Mouse (Mus musculus): ENCODE results near the gene Insl6. TPM values are rescaled to one million over a fixed set of nuclear protein-coding genes. Genes with fewer than 3 reads are reported as not detected.

Gene Insl6
- polyA plus RNA-seq, 1 experiment from 2014 or later: 7.8 TPM

GRCm38 (mm10) chr19:29341029-29341428 is 15.9 kb upstream of the Insl6 start:
- H3K9me3 ChIP-seq (ENCODE audit: control insufficient read depth, low read length): no peaks in the 10 kb centered on the region
- no peak overlapping the region for H3K27ac ChIP-seq (replicated peaks; ENCODE audit: low read depth, low read length)
- H3K4me2 ChIP-seq (ENCODE audit: low read depth, low read length): no peak overlapping the region
- ATAC-seq (ENCODE audit: low read depth): no peak
- no peak overlapping the region for H3K4me3 ChIP-seq (ENCODE audit: low read depth, low read length)
- no peak for DNase-seq (ENCODE audit: low spot score)
- no peaks in the 10 kb centered on the region for H3K27me3 ChIP-seq (replicated peaks; ENCODE audit: control insufficient read depth, insufficient read depth, low read length)
- H3K4me1 ChIP-seq (ENCODE audit: control insufficient read depth, insufficient read depth, low read length): no peaks in the 10 kb centered on the region
- H3K9ac ChIP-seq (ENCODE audit: low read depth, low read length): no peak overlapping the region
- H3K36me3 ChIP-seq (ENCODE audit: control insufficient read depth, insufficient read depth, low read length): no peaks in the 10 kb centered on the region
- 71% methylated on average over 4 of the region's 4 CpGs for WGBS

DNA sequence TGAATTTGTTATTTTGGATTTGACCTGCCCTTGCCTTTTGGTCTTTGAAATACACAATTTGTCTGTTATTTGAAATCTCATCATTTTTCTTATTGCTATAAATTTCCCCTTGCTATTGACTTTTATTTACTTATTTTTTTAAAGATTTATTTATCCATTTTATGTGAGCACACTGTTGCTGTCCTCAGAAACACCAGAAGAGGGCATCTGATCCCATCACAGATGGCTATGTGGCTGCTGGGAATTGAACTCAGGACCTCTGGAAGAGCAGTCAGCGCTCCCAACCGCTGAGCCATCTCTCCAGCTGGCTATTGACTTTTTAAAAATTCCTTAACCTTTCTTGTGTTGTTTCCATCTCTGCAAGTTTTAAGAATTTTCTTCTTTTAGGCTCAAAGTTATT is 11.5 kb upstream of the Insl6 start:
- DNase-seq (ENCODE audit: low spot score): no peak
- H3K36me3 ChIP-seq (ENCODE audit: control insufficient read depth, insufficient read depth, low read length): no peaks in the 10 kb centered on the region
- ATAC-seq (ENCODE audit: low read depth): no peak
- H3K4me2 ChIP-seq (ENCODE audit: low read depth, low read length): no peak overlapping the region
- no peak overlapping the region for H3K9ac ChIP-seq (ENCODE audit: low read depth, low read length)
- peaks cover 3% of the 10 kb centered on the region; the same call in 1 of the 2 replicates for H3K27me3 ChIP-seq (replicated peaks; ENCODE audit: control insufficient read depth, insufficient read depth, low read length)
- no peak overlapping the region for H3K4me3 ChIP-seq (ENCODE audit: low read depth, low read length)
- no peak overlapping the region for H3K27ac ChIP-seq (replicated peaks; ENCODE audit: low read depth, low read length)
- WGBS: 80% methylated on average over 2 of the region's 2 CpGs
- peaks cover 6% of the 10 kb centered on the region; the same call in 1 of the 2 replicates for H3K4me1 ChIP-seq (ENCODE audit: control insufficient read depth, insufficient read depth, low read length)
- no peaks in the 10 kb centered on the region for H3K9me3 ChIP-seq (ENCODE audit: control insufficient read depth, low read length)

- peaks cover 6% of the 10 kb centered on the region; the same call in 1 of the 2 replicates for H3K4me1 ChIP-seq (ENCODE audit: control insufficient read depth, insufficient read depth, low read length)
- H3K4me2 ChIP-seq (ENCODE audit: low read depth, low read length): peak within 1 kb of the TSS; percentile 76
- ATAC-seq (ENCODE audit: low read depth): peak; percentile 53
- peak; percentile 67 for DNase-seq (ENCODE audit: low spot score)
- no peaks in the 10 kb centered on the region for H3K9me3 ChIP-seq (ENCODE audit: control insufficient read depth, low read length)
- H3K4me3 ChIP-seq (ENCODE audit: low read depth, low read length): peak within 1 kb of the TSS; percentile 36
- peaks cover 3% of the 10 kb centered on the region; the same call in 1 of the 2 replicates for H3K27me3 ChIP-seq (replicated peaks; ENCODE audit: control insufficient read depth, insufficient read depth, low read length)
- no peaks in the 10 kb centered on the region for H3K36me3 ChIP-seq (ENCODE audit: control insufficient read depth, insufficient read depth, low read length)
- H3K9ac ChIP-seq (ENCODE audit: low read depth, low read length): peak within 1 kb of the TSS; percentile 64
- no peak within 1 kb of the TSS for H3K27ac ChIP-seq (replicated peaks; ENCODE audit: low read depth, low read length)
- 3% methylated on average over 23 of the region's 23 CpGs for WGBS
These were observed 9.1 kb upstream of the Insl6 start, which contains the start of gene Rln1 for GRCm38 (mm10) chr19:29334068-29334745. Rln1 (minus strand) TSS chr19:29334670.

GRCm38 (mm10) chr19:29326822-29327552 is 1.8 kb upstream of the Insl6 start:
- 79% methylated on average over 13 of the region's 13 CpGs for WGBS
- ATAC-seq (ENCODE audit: low read depth) (no peak), DNase-seq (ENCODE audit: low spot score) (no peak)
- Histone ChIP-seq H3K27me3 (replicated peaks; ENCODE audit: control insufficient read depth, insufficient read depth, low read length) (no peaks in the 10 kb centered on the region), H3K27ac (replicated peaks; ENCODE audit: low read depth, low read length) (no peak overlapping the region), H3K4me1 (ENCODE audit: control insufficient read depth, insufficient read depth, low read length) (no peaks in the 10 kb centered on the region; the same call in 1 of the 2 replicates), H3K9ac (ENCODE audit: low read depth, low read length) (no peak overlapping the region), H3K4me2 (ENCODE audit: low read depth, low read length) (no peak overlapping the region), H3K4me3 (ENCODE audit: low read depth, low read length) (no peak overlapping the region), H3K9me3 (ENCODE audit: control insufficient read depth, low read length) (no peaks in the 10 kb centered on the region), H3K36me3 (ENCODE audit: control insufficient read depth, insufficient read depth, low read length) (no peaks in the 10 kb centered on the region)

DNA sequence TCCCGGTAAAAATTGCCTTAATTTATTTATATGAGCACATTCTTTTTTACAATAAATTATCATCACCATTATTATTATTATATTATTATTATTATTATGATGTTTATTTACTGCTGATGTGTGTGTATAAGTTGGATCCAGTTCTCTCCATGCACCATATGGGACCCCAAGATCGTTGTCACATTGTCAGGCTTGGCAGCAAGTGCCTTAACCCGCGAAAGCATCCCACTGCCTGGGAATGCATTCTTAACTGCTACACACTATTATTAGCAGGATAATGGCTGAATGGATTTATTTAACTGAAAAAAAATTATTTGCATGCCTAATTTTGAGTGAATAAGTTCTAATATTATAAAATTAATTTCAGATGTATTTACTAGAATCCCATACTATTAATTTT is 1.2 kb upstream of the Insl6 start:
- no peak for DNase-seq (ENCODE audit: low spot score)
- WGBS: 87% methylated on average over 4 of the region's 4 CpGs
- no peak overlapping the region for H3K9ac ChIP-seq (ENCODE audit: low read depth, low read length)
- ATAC-seq (ENCODE audit: low read depth): no peak
- H3K27ac ChIP-seq (replicated peaks; ENCODE audit: low read depth, low read length): no peak overlapping the region
- H3K4me3 ChIP-seq (ENCODE audit: low read depth, low read length): no peak overlapping the region
- H3K36me3 ChIP-seq (ENCODE audit: control insufficient read depth, insufficient read depth, low read length): no peaks in the 10 kb centered on the region
- no peaks in the 10 kb centered on the region for H3K27me3 ChIP-seq (replicated peaks; ENCODE audit: control insufficient read depth, insufficient read depth, low read length)
- H3K9me3 ChIP-seq (ENCODE audit: control insufficient read depth, low read length): no peaks in the 10 kb centered on the region
- H3K4me2 ChIP-seq (ENCODE audit: low read depth, low read length): no peak overlapping the region
- no peaks in the 10 kb centered on the region; the same call in 1 of the 2 replicates for H3K4me1 ChIP-seq (ENCODE audit: control insufficient read depth, insufficient read depth, low read length)

GRCm38 (mm10) chr19:29325852-29326180 is 660 bp upstream of the Insl6 start:
- H3K27ac ChIP-seq (replicated peaks; ENCODE audit: low read depth, low read length): no peak overlapping the region
- no peak for DNase-seq (ENCODE audit: low spot score)

DNA sequence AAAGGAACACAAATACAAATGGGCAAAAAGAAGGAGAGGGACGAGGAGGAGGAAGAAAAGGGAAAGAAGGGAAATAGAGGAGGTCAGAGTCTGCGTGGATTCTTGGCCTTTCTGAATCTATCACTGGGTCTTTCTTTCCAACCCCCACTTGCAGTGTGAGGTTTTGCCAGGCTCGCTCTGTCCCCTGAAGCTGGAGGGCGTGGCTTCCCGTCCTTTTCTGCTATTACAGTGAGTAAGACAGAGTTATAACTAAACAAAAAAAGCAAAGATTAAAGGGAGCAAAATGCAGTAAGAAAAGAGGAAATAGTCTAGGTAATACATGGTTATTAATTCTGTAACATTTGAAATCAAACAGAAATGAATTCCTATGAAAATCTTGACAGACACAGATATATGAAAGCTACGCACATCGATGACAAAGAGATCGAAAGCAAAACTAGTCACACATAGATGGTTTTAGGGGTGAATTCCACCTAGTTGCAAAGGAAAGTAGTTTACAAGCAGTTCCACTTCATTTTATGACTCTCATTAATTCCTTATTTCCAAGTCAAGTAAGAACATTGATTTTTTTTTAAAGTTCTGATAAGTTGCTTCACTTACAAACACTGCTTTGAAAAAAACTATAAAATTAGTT is 1.6 kb downstream of the Insl6 start:
- Histone ChIP-seq H3K9me3 (ENCODE audit: control insufficient read depth, low read length) (no peaks in the 10 kb centered on the region), H3K4me3 (ENCODE audit: low read depth, low read length) (no peak overlapping the region), H3K27ac (replicated peaks; ENCODE audit: low read depth, low read length) (no peak overlapping the region), H3K9ac (ENCODE audit: low read depth, low read length) (no peak overlapping the region), H3K4me2 (ENCODE audit: low read depth, low read length) (no peak overlapping the region), H3K36me3 (ENCODE audit: control insufficient read depth, insufficient read depth, low read length) (no peaks in the 10 kb centered on the region), H3K27me3 (replicated peaks; ENCODE audit: control insufficient read depth, insufficient read depth, low read length) (no peaks in the 10 kb centered on the region), H3K4me1 (ENCODE audit: control insufficient read depth, insufficient read depth, low read length) (no peaks in the 10 kb centered on the region; the same call in 1 of the 2 replicates)
- DNase-seq (ENCODE audit: low spot score): no peak
- no peak for ATAC-seq (ENCODE audit: low read depth)
- 67% methylated on average over 8 of the region's 8 CpGs for WGBS

More at GRCm38 (mm10) chr19:29325852-29326180, 660 bp upstream of the Insl6 start:
- no peaks in the 10 kb centered on the region; the same call in 1 of the 2 replicates for H3K4me1 ChIP-seq (ENCODE audit: control insufficient read depth, insufficient read depth, low read length)
- H3K27me3 ChIP-seq (replicated peaks; ENCODE audit: control insufficient read depth, insufficient read depth, low read length): no peaks in the 10 kb centered on the region
- no peaks in the 10 kb centered on the region for H3K36me3 ChIP-seq (ENCODE audit: control insufficient read depth, insufficient read depth, low read length)
- WGBS: 54% methylated on average over 9 of the region's 9 CpGs
- peak overlapping the region; percentile 41 for H3K4me3 ChIP-seq (ENCODE audit: low read depth, low read length)
- peak overlapping the region; percentile 68 for H3K4me2 ChIP-seq (ENCODE audit: low read depth, low read length)
- ATAC-seq (ENCODE audit: low read depth): no peak
- no peak overlapping the region for H3K9ac ChIP-seq (ENCODE audit: low read depth, low read length)
- no peaks in the 10 kb centered on the region for H3K9me3 ChIP-seq (ENCODE audit: control insufficient read depth, low read length)

- 64% methylated on average over 7 of the region's 7 CpGs for WGBS
- no peak overlapping the region for H3K27ac ChIP-seq (replicated peaks; ENCODE audit: low read depth, low read length)
- no peaks in the 10 kb centered on the region; the same call in 1 of the 2 replicates for H3K4me1 ChIP-seq (ENCODE audit: control insufficient read depth, insufficient read depth, low read length)
- DNase-seq (ENCODE audit: low spot score) (peak; percentile 45), ATAC-seq (ENCODE audit: low read depth) (no peak)
- no peaks in the 10 kb centered on the region for H3K27me3 ChIP-seq (replicated peaks; ENCODE audit: control insufficient read depth, insufficient read depth, low read length)
- H3K4me2 ChIP-seq (ENCODE audit: low read depth, low read length): no peak overlapping the region
- no peak overlapping the region for H3K9ac ChIP-seq (ENCODE audit: low read depth, low read length)
- no peak overlapping the region for H3K4me3 ChIP-seq (ENCODE audit: low read depth, low read length)
- H3K9me3 ChIP-seq (ENCODE audit: control insufficient read depth, low read length): peaks cover 12% of the 10 kb centered on the region
- peaks cover 51% of the 10 kb centered on the region for H3K36me3 ChIP-seq (ENCODE audit: control insufficient read depth, insufficient read depth, low read length)
These were observed 12.5 kb downstream of the Insl6 start for GRCm38 (mm10) chr19:29312661-29313060.

Data from embryonic facial prominence, embryonic 14.5 days (tissue).